Mouse (Mus musculus): ENCODE measurements around the gene Gcc1. TPM values are rescaled to one million over a fixed set of nuclear protein-coding genes. Genes with fewer than 3 reads are reported as not detected.

Gcc1 gene
- 10 to 100 TPM; 10.8 to 11.6 TPM for total RNA-seq (2021)

DNA sequence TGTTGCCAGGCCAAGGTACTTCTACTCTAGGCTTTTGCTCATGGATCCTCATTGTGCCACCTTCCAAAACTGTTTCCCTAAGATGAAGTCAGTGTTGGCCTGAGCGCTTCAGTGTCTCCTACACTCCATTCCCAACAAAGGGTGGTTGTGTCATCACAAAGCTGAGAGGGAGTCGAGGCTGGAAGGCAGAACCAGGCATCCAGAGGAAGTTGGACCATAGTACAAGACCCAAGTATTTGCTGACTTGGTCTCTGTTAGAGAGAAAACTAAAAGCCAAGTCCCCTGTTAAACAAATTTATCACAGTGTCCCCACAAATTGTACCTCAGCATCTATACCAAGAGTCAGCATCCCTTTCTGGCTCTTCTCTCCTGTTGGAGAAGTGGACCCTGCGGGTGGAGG is at the start of gene Gcc1:
Gcc1 (minus strand) TSS at position 101 of the 400 bp plus-strand sequence.
- no peak for DNase-seq
- intact Hi-C loops (cut with DNase I), result loop anchor here (10.0 kb wide), 1 partner anchor 597 kb away; no protein-coding TSS in a partner anchor

DNA sequence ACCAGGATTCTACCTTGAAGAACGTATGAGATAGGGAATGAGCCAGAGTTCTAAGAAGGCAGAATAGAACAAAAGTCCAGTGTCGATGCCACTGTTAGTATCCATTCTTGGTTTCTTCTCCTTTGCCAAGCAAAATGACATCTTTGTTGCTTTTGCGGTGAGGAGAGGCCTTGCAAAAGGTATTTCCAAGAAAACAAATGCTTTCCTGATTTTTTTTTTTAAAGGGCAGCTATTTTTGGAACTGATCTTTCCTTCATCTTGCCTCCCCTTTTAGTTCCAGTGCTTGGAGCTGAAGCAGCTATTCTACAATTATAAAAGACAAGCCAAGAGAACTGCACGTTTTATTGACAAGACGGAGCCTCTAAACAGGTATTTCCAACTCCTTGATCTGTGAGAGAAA is 46.6 kb upstream of the Gcc1 start, which contains the start of gene Snd1:
Snd1 (plus strand) TSS at position 301 of the 400 bp plus-strand sequence.
- no peak for DNase-seq
- intact Hi-C loops (cut with DNase I), result loop anchor here (5.0 kb wide), 1 partner anchor 53 kb away; the partner anchor contains the start of gene Arf5

- no peak for DNase-seq
- intact Hi-C loops (cut with DNase I), result no loop called here
Observed at GRCm38 (mm10) chr6:28474211-28474610, 46.0 kb upstream of the Gcc1 start.

DNA sequence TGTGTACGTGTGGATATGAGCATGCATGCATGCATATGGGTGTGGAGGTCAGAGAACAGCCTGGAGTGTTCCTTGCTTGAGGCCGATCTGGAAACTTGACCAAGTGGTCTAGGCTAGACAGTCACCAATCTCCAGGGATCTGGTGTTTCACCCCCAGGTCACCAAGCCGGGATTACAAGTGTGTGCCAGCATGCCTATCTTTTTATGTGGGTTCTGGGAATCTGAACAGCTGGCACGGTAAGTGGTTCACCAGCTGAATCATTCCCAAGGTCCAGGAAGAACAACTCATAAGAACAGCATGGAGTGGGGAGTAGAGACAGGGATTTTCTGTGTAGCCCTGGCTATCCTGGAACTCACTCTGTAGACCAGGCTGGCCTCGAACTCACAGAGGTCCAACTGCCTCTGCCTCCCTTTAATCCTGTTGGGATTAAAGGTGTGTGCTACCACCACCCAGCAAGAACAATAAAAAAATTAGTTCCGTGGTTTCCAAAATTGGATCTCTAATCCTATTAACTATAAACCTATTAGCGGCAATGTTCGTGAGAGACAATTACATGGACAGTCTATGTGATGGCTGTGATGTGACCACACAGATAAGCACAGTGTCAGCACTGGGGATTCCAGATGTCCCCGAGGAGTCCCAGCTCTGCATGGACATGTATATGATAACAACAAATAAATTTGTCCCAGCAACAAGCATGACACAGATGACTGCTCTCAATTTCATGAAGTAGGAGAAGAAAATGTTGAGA is 43.3 kb upstream of the Gcc1 start:
- intact Hi-C loops (cut with DNase I), result no loop called here
- DNase-seq, result no peak

GRCm38 (mm10) chr6:28470621-28471020 is 42.4 kb upstream of the Gcc1 start:
- intact Hi-C loops (cut with DNase I), result no loop called here
- no peak for DNase-seq

DNA sequence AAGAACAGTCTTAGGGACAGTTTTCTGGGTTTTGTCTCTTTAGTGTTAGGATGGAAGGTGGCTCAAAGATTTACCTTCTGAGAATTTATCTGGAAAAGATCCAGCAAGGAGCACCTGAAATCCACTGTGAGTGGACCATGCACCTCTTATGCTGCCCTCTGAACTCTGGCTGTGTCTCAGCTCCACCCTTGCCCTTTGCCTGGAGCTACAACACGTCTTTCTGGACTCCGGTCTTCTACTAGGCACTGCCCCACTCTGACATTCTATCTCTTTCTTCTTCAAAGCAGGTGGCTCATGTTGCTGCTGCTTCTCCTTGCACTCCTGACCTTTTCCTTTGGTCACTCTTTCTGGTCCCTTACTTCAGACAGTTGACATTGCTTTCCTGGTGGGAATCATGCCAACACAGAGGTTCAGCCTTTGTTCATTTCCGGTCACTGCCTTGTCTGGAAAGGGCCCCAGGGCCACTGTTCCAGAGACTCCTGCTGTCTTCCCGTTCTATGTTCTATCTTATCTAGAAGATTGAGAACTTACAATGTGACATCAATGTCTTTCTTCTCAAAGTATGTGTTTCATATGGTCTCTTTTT is 41.9 kb upstream of the Gcc1 start:
- intact Hi-C loops (cut with DNase I), result no loop called here
- no peak for DNase-seq

GRCm38 (mm10) chr6:28464630-28465029 is 36.4 kb upstream of the Gcc1 start:
- intact Hi-C loops (cut with DNase I), result loop anchor here (5.0 kb wide), 1 partner anchor 807 kb away; no protein-coding TSS in a partner anchor
- DNase-seq, result no peak

DNA sequence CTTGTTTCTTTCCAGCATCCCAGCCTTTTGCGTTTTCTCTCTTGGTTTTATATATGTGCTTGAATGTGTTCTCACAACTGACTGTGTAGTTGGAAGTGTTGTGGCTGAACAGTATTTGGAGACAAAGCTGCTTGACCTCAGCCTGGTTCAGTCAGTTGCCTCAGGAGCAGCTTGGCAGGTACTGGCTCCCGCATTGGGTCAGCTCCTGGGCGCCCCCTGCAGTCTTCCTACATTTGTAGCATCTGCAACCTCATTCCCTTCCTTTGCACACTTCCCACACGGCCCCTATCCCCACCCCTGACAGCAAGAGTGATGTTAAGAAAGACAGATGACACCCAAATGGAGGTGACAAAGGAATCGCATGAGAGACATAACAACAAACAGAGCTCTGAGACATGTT is 32.3 kb upstream of the Gcc1 start:
- DNase-seq, result peak; percentile 76 to 84

GRCm38 (mm10) chr6:28459221-28459668 is 31.1 kb upstream of the Gcc1 start:
- no peak for DNase-seq
- intact Hi-C loops (cut with DNase I), result loop anchor here (5.0 kb wide), 1 partner anchor 197 kb away; no protein-coding TSS in a partner anchor

More for the DNA sequence above, 32.3 kb upstream of the Gcc1 start:
- intact Hi-C loops (cut with DNase I), result loop anchor here (1.0 to 5.0 kb wide), 3 partner anchors 121 to 803 kb away; no protein-coding TSS in a partner anchor

DNA sequence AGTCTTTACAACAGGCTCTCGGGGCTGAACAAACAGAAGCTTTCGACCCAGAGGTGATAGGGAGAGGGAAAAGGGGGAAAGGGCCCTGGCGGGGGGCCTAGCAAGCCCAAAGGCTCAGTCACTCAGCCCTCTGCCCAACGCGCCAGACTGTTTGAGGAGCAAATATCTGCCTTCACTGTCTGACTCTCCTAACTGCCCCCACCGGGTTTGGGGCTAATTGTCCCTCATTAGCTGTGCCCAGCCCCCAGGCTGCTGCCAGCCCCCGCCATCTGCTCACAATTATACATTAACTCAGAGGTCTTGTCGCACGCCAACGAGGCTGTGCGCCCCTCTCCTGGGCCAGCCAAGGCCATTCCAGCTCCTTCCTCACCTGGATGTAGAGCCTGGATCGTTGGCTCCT is 22.8 kb upstream of the Gcc1 start:
- DNase-seq, result no peak
- intact Hi-C loops (cut with DNase I), result no loop called here

GRCm38 (mm10) chr6:28450481-28450880 is 22.3 kb upstream of the Gcc1 start:
- no peak for DNase-seq
- intact Hi-C loops (cut with DNase I), result no loop called here

GRCm38 (mm10) chr6:28449253-28449652 is 21.1 kb upstream of the Gcc1 start, which contains the start of gene Pax4:
Gene Pax4, minus strand, starts transcription at chr6:28449353.
- DNase-seq, result no peak
- intact Hi-C loops (cut with DNase I), result no loop called here

- DNase-seq, result no peak
- intact Hi-C loops (cut with DNase I), result no loop called here
Observed at GRCm38 (mm10) chr6:28447937-28448336, 19.7 kb upstream of the Gcc1 start.

DNA sequence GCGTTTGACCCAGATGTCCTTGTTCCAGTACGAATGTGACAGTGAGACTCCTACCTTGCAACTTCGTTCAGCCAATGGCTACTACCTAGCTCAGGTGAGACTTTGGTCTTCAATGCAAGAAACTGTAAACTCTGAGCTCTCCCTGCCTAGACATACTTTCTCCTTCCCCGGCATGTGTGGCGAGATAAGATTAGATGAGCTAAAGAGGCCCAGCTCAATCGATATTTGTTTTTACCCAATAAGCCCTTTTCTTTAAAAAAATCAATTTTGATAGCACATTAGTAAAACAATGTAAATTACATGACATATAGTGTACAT is 3.3 kb upstream of the Gcc1 start:
- intact Hi-C loops (cut with DNase I), result no loop called here
- DNase-seq, result no peak

GRCm38 (mm10) chr6:28430795-28431537 is 2.8 kb upstream of the Gcc1 start:
- DNase-seq, result no peak
- intact Hi-C loops (cut with DNase I), result no loop called here

- no peak for DNase-seq
- intact Hi-C loops (cut with DNase I), result loop anchor here (10.0 kb wide), 1 partner anchor 595 kb away; no protein-coding TSS in a partner anchor
Observed at GRCm38 (mm10) chr6:28429870-28430269, 1.7 kb upstream of the Gcc1 start.

- DNase-seq, result no peak
- intact Hi-C loops (cut with DNase I), result loop anchor here (10.0 kb wide), 1 partner anchor 598 kb away; no protein-coding TSS in a partner anchor
Observed at GRCm38 (mm10) chr6:28427096-28427839, 922 bp downstream of the Gcc1 start, which contains the start of gene Fscn3. Gene Fscn3, plus strand, starts transcription at chr6:28427789.

DNA sequence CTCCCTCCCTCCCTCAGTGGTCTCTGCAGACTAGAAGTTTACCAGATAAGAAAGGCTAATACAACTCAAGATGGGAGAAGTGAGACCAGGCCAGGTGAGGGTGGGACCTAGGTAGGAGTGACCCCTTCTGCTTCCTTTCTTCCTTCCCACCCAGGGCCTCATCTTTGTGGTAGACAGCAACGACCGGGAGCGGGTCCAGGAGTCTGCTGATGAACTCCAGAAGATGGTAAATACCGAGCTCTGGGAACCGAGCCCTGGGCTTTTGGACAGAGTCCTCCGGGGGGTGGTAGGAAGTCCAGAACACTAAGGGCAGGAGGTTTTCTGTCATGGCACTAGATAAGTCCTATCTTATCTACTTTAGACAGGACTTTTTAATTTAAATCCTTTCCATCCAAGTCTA is 3.2 kb downstream of the Gcc1 start:
- DNase-seq, result no peak
- intact Hi-C loops (cut with DNase I), result loop anchor here (2.0 to 10.0 kb wide), 2 partner anchors 26 to 600 kb away; partner anchors contain the start of gene Zfp800

GRCm38 (mm10) chr6:28423767-28424695 is 4.2 kb downstream of the Gcc1 start:
- intact Hi-C loops (cut with DNase I), result loop anchor here (2.0 to 10.0 kb wide), 4 partner anchors 25 to 601 kb away; partner anchors contain the start of genes Snd1 and Zfp800

More at GRCm38 (mm10) chr6:28423767-28424695, 4.2 kb downstream of the Gcc1 start:
- peak; percentile 66 to 68 for DNase-seq

All from heart, postnatal 10 days (tissue).